Mouse (Mus musculus) liver, adult 2 months (tissue): Measurements from ENCODE around the gene Gp1ba.

Experiments used
- CTCF ChIP-seq: fragments of 200-500 bp; IDR thresholded peaks from 2 replicates; pipeline ENCODE4 v1.5.1; 2011; ENCODE audit warnings: low read depth, low read length, control low read depth
- POLR2A ChIP-seq: fragments of 200-500 bp; IDR thresholded peaks from 2 replicates; pipeline ENCODE4 v1.6.1; 2011; ENCODE audit warnings: low read length, control low read depth; ENCODE audit not compliant: insufficient read depth; ENCODE audit errors: extremely low read depth

DNA sequence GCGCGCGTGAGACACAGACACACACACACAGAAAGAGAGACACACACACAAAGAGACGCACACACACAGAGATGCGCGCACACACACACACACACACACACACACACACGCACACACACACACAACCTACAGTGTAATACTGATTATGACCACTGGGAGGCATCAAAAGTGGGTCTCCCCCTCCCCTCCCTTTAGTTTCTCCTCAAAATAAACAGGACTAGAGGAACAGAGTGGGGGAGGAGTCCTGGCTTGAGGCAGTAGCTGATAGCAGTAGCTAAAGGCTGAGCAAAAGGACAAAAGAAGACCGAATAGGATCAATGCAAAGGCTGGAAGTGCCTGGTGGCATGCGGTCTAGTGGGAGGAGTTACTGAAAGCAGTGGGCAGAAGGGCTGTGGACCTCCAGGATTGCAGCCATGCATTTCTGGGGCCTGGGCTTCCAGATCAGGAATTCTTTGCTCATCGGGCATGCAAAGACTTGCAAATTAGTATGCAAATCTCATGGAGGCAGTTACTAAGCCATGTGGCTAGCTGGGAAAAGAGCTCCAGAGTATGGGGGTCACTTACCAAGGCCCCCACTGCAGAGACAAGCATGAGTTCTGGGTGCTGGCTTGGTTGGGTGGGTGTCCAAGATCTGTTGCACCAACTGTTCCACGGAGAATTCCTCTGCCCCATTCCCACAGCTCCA lies 43.1 kb downstream of the Gp1ba start:
- TF ChIP-seq CTCF: 0 out of 2 replicates have a peak, but pooled peaks have one; percentile 19
- no peak for TF ChIP-seq POLR2A
